Mouse (Mus musculus): ENCODE measurements around the gene Gm10974. TPM values are rescaled to one million over a fixed set of nuclear protein-coding genes. Genes with fewer than 3 reads are reported as not detected.

The Gm10974 gene
- total and polyA plus RNA-seq, 2 experiments, result not detected

- no peaks in the 10 kb centered on the region for H3K79me2 ChIP-seq (ENCODE audit: control insufficient read depth, insufficient read depth, low read length)
- H3K27ac ChIP-seq (replicated peaks; ENCODE audit: insufficient read depth, low read depth, low read length), result no peak overlapping the region
- H3K9ac ChIP-seq (ENCODE audit: low read depth, low read length), result no peak overlapping the region
- no peak overlapping the region for H3K4me3 ChIP-seq (ENCODE audit: insufficient read depth, low read depth, low read length)
- TF ChIP-seq POLR2A (IDR thresholded peaks at IDR 0.05; ENCODE audit: extremely low read depth, insufficient read depth, low read length) (no peak), CTCF (IDR thresholded peaks at IDR 0.05; ENCODE audit: low read depth, low read length) (no peak)
- H3K27me3 ChIP-seq (ENCODE audit: control insufficient read depth, insufficient read depth, low read length), result no peaks in the 10 kb centered on the region
- no peak for DNase-seq (ENCODE audit: extremely low read depth, low read depth, low spot score)
- no peaks in the 10 kb centered on the region for H3K4me1 ChIP-seq (ENCODE audit: control insufficient read depth, insufficient read depth, low read length)
- no peaks in the 10 kb centered on the region for H3K36me3 ChIP-seq (ENCODE audit: control insufficient read depth, insufficient read depth, low read length)
- WGBS, result 76% methylated on average over 10 of the region's 10 CpGs
Measured at GRCm38 (mm10) chr7:66404141-66404540, 38.4 kb downstream of the Gm10974 start.

GRCm38 (mm10) chr7:66404802-66405201 is 39.1 kb downstream of the Gm10974 start:
- no peak for DNase-seq (ENCODE audit: extremely low read depth, low read depth, low spot score)
- H3K79me2 ChIP-seq (ENCODE audit: control insufficient read depth, insufficient read depth, low read length), result no peaks in the 10 kb centered on the region
- WGBS, result 70% methylated on average over 4 of the region's 4 CpGs
- H3K27ac ChIP-seq (replicated peaks; ENCODE audit: insufficient read depth, low read depth, low read length), result no peak overlapping the region
- no peaks in the 10 kb centered on the region for H3K4me1 ChIP-seq (ENCODE audit: control insufficient read depth, insufficient read depth, low read length)
- no peak overlapping the region for H3K9ac ChIP-seq (ENCODE audit: low read depth, low read length)
- no peaks in the 10 kb centered on the region for H3K36me3 ChIP-seq (ENCODE audit: control insufficient read depth, insufficient read depth, low read length)
- TF ChIP-seq POLR2A (IDR thresholded peaks at IDR 0.05; ENCODE audit: extremely low read depth, insufficient read depth, low read length) (no peak), CTCF (IDR thresholded peaks at IDR 0.05; ENCODE audit: low read depth, low read length) (no peak)
- no peaks in the 10 kb centered on the region for H3K27me3 ChIP-seq (ENCODE audit: control insufficient read depth, insufficient read depth, low read length)
- H3K4me3 ChIP-seq (ENCODE audit: insufficient read depth, low read depth, low read length), result no peak overlapping the region

- Histone ChIP-seq H3K4me1 (ENCODE audit: control insufficient read depth, insufficient read depth, low read length) (no peaks in the 10 kb centered on the region), H3K9ac (ENCODE audit: low read depth, low read length) (no peak overlapping the region), H3K79me2 (ENCODE audit: control insufficient read depth, insufficient read depth, low read length) (no peaks in the 10 kb centered on the region), H3K4me3 (ENCODE audit: insufficient read depth, low read depth, low read length) (no peak overlapping the region), H3K27me3 (ENCODE audit: control insufficient read depth, insufficient read depth, low read length) (no peaks in the 10 kb centered on the region), H3K27ac (replicated peaks; ENCODE audit: insufficient read depth, low read depth, low read length) (no peak overlapping the region; the same call in 1 of the 2 replicates), H3K36me3 (ENCODE audit: control insufficient read depth, insufficient read depth, low read length) (no peaks in the 10 kb centered on the region)
- TF ChIP-seq POLR2A (IDR thresholded peaks at IDR 0.05; ENCODE audit: extremely low read depth, insufficient read depth, low read length) (no peak), CTCF (IDR thresholded peaks at IDR 0.05; ENCODE audit: low read depth, low read length) (no peak)
- 34% methylated on average over 11 of the region's 11 CpGs for WGBS
- no peak for DNase-seq (ENCODE audit: extremely low read depth, low read depth, low spot score)
Measured at GRCm38 (mm10) chr7:66405541-66405940, 39.8 kb downstream of the Gm10974 start.

GRCm38 (mm10) chr7:66405951-66406721 is 40.4 kb downstream of the Gm10974 start:
- Histone ChIP-seq H3K27me3 (ENCODE audit: control insufficient read depth, insufficient read depth, low read length) (no peaks in the 10 kb centered on the region), H3K27ac (replicated peaks; ENCODE audit: insufficient read depth, low read depth, low read length) (no peak overlapping the region; the same call in 1 of the 2 replicates), H3K4me1 (ENCODE audit: control insufficient read depth, insufficient read depth, low read length) (no peaks in the 10 kb centered on the region), H3K79me2 (ENCODE audit: control insufficient read depth, insufficient read depth, low read length) (no peaks in the 10 kb centered on the region), H3K9ac (ENCODE audit: low read depth, low read length) (no peak overlapping the region), H3K36me3 (ENCODE audit: control insufficient read depth, insufficient read depth, low read length) (no peaks in the 10 kb centered on the region), H3K4me3 (ENCODE audit: insufficient read depth, low read depth, low read length) (no peak overlapping the region)
- DNase-seq (ENCODE audit: extremely low read depth, low read depth, low spot score), result no peak
- 74% methylated on average over 13 of the region's 13 CpGs for WGBS
- TF ChIP-seq CTCF (IDR thresholded peaks at IDR 0.05; ENCODE audit: low read depth, low read length) (no peak), POLR2A (IDR thresholded peaks at IDR 0.05; ENCODE audit: extremely low read depth, insufficient read depth, low read length) (no peak)

GRCm38 (mm10) chr7:66406971-66407370 is 41.3 kb downstream of the Gm10974 start:
- DNase-seq (ENCODE audit: extremely low read depth, low read depth, low spot score), result no peak
- H3K4me1 ChIP-seq (ENCODE audit: control insufficient read depth, insufficient read depth, low read length), result no peaks in the 10 kb centered on the region
- WGBS, result 50% methylated on average over 8 of the region's 8 CpGs

GRCm38 (mm10) chr7:66409433-66409832 is 43.7 kb downstream of the Gm10974 start:
- no peak for TF ChIP-seq POLR2A (IDR thresholded peaks at IDR 0.05; ENCODE audit: extremely low read depth, insufficient read depth, low read length)
- peak; percentile 68 for TF ChIP-seq CTCF (IDR thresholded peaks at IDR 0.05; ENCODE audit: low read depth, low read length)
- Histone ChIP-seq H3K27ac (replicated peaks; ENCODE audit: insufficient read depth, low read depth, low read length) (no peak overlapping the region), H3K9ac (ENCODE audit: low read depth, low read length) (no peak overlapping the region), H3K4me1 (ENCODE audit: control insufficient read depth, insufficient read depth, low read length) (no peaks in the 10 kb centered on the region), H3K27me3 (ENCODE audit: control insufficient read depth, insufficient read depth, low read length) (no peaks in the 10 kb centered on the region), H3K79me2 (ENCODE audit: control insufficient read depth, insufficient read depth, low read length) (no peaks in the 10 kb centered on the region), H3K4me3 (ENCODE audit: insufficient read depth, low read depth, low read length) (no peak overlapping the region), H3K36me3 (ENCODE audit: control insufficient read depth, insufficient read depth, low read length) (no peaks in the 10 kb centered on the region)
- WGBS, result 69% methylated on average over 6 of the region's 6 CpGs
- peak; percentile 26 for DNase-seq (ENCODE audit: extremely low read depth, low read depth, low spot score)

More at GRCm38 (mm10) chr7:66406971-66407370, 41.3 kb downstream of the Gm10974 start:
- Histone ChIP-seq H3K4me3 (ENCODE audit: insufficient read depth, low read depth, low read length) (no peak overlapping the region), H3K79me2 (ENCODE audit: control insufficient read depth, insufficient read depth, low read length) (no peaks in the 10 kb centered on the region), H3K36me3 (ENCODE audit: control insufficient read depth, insufficient read depth, low read length) (no peaks in the 10 kb centered on the region), H3K27me3 (ENCODE audit: control insufficient read depth, insufficient read depth, low read length) (no peaks in the 10 kb centered on the region), H3K27ac (replicated peaks; ENCODE audit: insufficient read depth, low read depth, low read length) (no peak overlapping the region), H3K9ac (ENCODE audit: low read depth, low read length) (no peak overlapping the region)
- no peak for TF ChIP-seq CTCF (IDR thresholded peaks at IDR 0.05; ENCODE audit: low read depth, low read length)
- TF ChIP-seq POLR2A (IDR thresholded peaks at IDR 0.05; ENCODE audit: extremely low read depth, insufficient read depth, low read length), result no peak
